Mouse (Mus musculus) CH12.LX (cell line): ENCODE measurements around the gene Pde1b. TPM values are rescaled to one million over a fixed set of nuclear protein-coding genes. Genes with fewer than 3 reads are reported as not detected.

Experiments
- DNase-seq: peaks from one replicate; pipeline ENCODE4 v3.0.0-alpha.2; 2013; ENCODE audit errors: extremely low read depth
- H3K27ac ChIP-seq: 2 replicates; pipeline ENCODE4 v1.5.1; 2012; ENCODE audit warnings: low read depth, mild to moderate bottlenecking, control low read depth, moderate library complexity; ENCODE audit not compliant: insufficient read depth
- H3K27me3 ChIP-seq: replicated peaks from 2 replicates; pipeline ENCODE3; 2012; ENCODE audit warnings: inconsistent platforms
- H3K36me3 ChIP-seq, 2 experiments: replicated peaks in 1 of 2; 2 replicates each; pipeline versions ENCODE3 to v1.6.1; 2012; ENCODE audit warnings: inconsistent platforms in 1 of 2, low read length in 1 of 2, mild to moderate bottlenecking in 1 of 2, mixed read lengths in 1 of 2, moderate library complexity in 1 of 2; ENCODE audit not compliant: control insufficient read depth in 1 of 2, insufficient read depth in 1 of 2
- H3K4me1 ChIP-seq, 2 experiments: 2 replicates each; pipeline ENCODE4 v1.6.1; 2012; ENCODE audit warnings: inconsistent platforms in 1 of 2, moderate library complexity in 1 of 2; ENCODE audit not compliant: insufficient read depth in 2 of 2, control insufficient read depth in 1 of 2
- H3K4me2 ChIP-seq: 2 replicates; pipeline ENCODE4 v1.6.1; 2012; ENCODE audit warnings: low read depth, mild to moderate bottlenecking, control low read depth; ENCODE audit not compliant: poor library complexity, insufficient read depth, severe bottlenecking
- H3K4me3 ChIP-seq, 3 experiments: fragments of 150-350 bp in 1 of 3; sonication (generic) in 1 of 3; replicated peaks in 1 of 3; 2 replicates each; pipeline versions ENCODE3 to v1.5.1; 2011 to 2012; ENCODE audit warnings: low read depth in 2 of 3, low read length in 2 of 3, mild to moderate bottlenecking in 2 of 3, moderate library complexity in 2 of 3, control low read depth in 1 of 3, improper control_type of control experiment in 1 of 3, inconsistent platforms in 1 of 3, mixed read lengths in 1 of 3; ENCODE audit not compliant: poor library complexity in 1 of 3
- H3K79me2 ChIP-seq: replicated peaks from 2 replicates; pipeline ENCODE4 v1.6.1; 2012; ENCODE audit warnings: mild to moderate bottlenecking, moderate library complexity; ENCODE audit not compliant: control insufficient read depth, poor library complexity, insufficient read depth, severe bottlenecking; ENCODE audit errors: extremely low read depth
- H3K9ac ChIP-seq: 2 replicates; pipeline ENCODE4 v1.6.1; 2012; ENCODE audit warnings: low read depth, mild to moderate bottlenecking, control low read depth, moderate library complexity; ENCODE audit not compliant: insufficient read depth
- H3K9me3 ChIP-seq: replicated peaks from 2 replicates; pipeline ENCODE3; 2012; ENCODE audit warnings: low read length, inconsistent platforms, mixed read lengths
- BHLHE40 ChIP-seq: IDR thresholded peaks from 2 replicates; pipeline ENCODE4 v1.6.1; 2011; ENCODE audit warnings: mild to moderate bottlenecking, low read depth, low read length, improper control_type of control experiment
- CHD1 ChIP-seq: IDR thresholded peaks from 2 replicates; pipeline ENCODE4 v1.6.1; 2012; ENCODE audit warnings: low read depth, low read length, improper control_type of control experiment, inconsistent platforms
- CTCF ChIP-seq, 2 experiments: IDR thresholded peaks in 1 of 2; conservative IDR thresholded peaks in 1 of 2; 2 replicates each; pipeline ENCODE4 v1.5.1; 2011 to 2012; ENCODE audit warnings: low read depth in 2 of 2, low read length in 2 of 2, improper control_type of control experiment in 1 of 2, inconsistent platforms in 1 of 2, mild to moderate bottlenecking in 1 of 2, moderate library complexity in 1 of 2
- E2F4 ChIP-seq: IDR thresholded peaks from 2 replicates; pipeline ENCODE4 v1.6.1; 2011; ENCODE audit warnings: low read depth, low read length, improper control_type of control experiment; ENCODE audit not compliant: insufficient replicate concordance
- ELF1 ChIP-seq: IDR thresholded peaks from 2 replicates; pipeline ENCODE4 v1.6.1; 2014; ENCODE audit warnings: low read depth, mild to moderate bottlenecking, inconsistent platforms, low read length, improper control_type of control experiment
- EP300 ChIP-seq: IDR thresholded peaks from 2 replicates; pipeline ENCODE4 v1.6.1; 2011; ENCODE audit warnings: low read length, improper control_type of control experiment
- ETS1 ChIP-seq: conservative IDR thresholded peaks from 2 replicates; pipeline ENCODE4 v1.6.1; 2012; ENCODE audit warnings: low read depth, mild to moderate bottlenecking, inconsistent platforms, low read length, improper control_type of control experiment, moderate library complexity
- GABPA ChIP-seq: IDR thresholded peaks from 2 replicates; pipeline ENCODE4 v1.6.1; 2012; ENCODE audit warnings: low read depth, low read length, improper control_type of control experiment, inconsistent platforms; ENCODE audit not compliant: insufficient replicate concordance
- HCFC1 ChIP-seq: IDR thresholded peaks from 2 replicates; pipeline ENCODE4 v1.6.1; 2012; ENCODE audit warnings: low read depth, mild to moderate bottlenecking, inconsistent platforms, low read length, improper control_type of control experiment
- IRF4 ChIP-seq: IDR thresholded peaks from 2 replicates; pipeline ENCODE4 v1.6.1; 2014; ENCODE audit warnings: low read depth, mild to moderate bottlenecking, inconsistent platforms, low read length, improper control_type of control experiment
- MAX ChIP-seq: IDR thresholded peaks from 2 replicates; pipeline ENCODE4 v1.6.1; 2011; ENCODE audit warnings: low read length, improper control_type of control experiment
- MAZ ChIP-seq: IDR thresholded peaks from 2 replicates; pipeline ENCODE4 v1.6.1; 2012; ENCODE audit warnings: low read depth, mild to moderate bottlenecking, inconsistent platforms, low read length, improper control_type of control experiment, moderate library complexity
- MEF2A ChIP-seq: IDR thresholded peaks from 2 replicates; pipeline ENCODE4 v1.6.1; 2014; ENCODE audit warnings: low read depth, mild to moderate bottlenecking, inconsistent platforms, low read length, improper control_type of control experiment, borderline replicate concordance
- MXI1 ChIP-seq: IDR thresholded peaks from 2 replicates; pipeline ENCODE4 v1.6.1; 2011; ENCODE audit warnings: mild to moderate bottlenecking, low read depth, low read length, improper control_type of control experiment
- MYC ChIP-seq: IDR thresholded peaks from 2 replicates; pipeline ENCODE4 v1.6.1; 2011; ENCODE audit warnings: low read depth, mild to moderate bottlenecking, improper control_type of control experiment, low read length
- NRF1 ChIP-seq: IDR thresholded peaks from 2 replicates; pipeline ENCODE4 v1.6.1; 2014; ENCODE audit warnings: low read depth, mild to moderate bottlenecking, inconsistent platforms, low read length, improper control_type of control experiment, moderate library complexity
- POLR2A ChIP-seq: IDR thresholded peaks from 2 replicates; pipeline ENCODE4 v1.6.1; 2011; ENCODE audit warnings: low read depth, mild to moderate bottlenecking, improper control_type of control experiment, low read length
- POLR2AphosphoS2 ChIP-seq: IDR thresholded peaks from 2 replicates; pipeline ENCODE4 v1.6.1; 2011; ENCODE audit warnings: low read depth, low read length, improper control_type of control experiment
- RAD21 ChIP-seq: IDR thresholded peaks from 2 replicates; pipeline ENCODE4 v1.6.1; 2011; ENCODE audit warnings: low read depth, mild to moderate bottlenecking, low read length, improper control_type of control experiment, moderate library complexity
- RCOR1 ChIP-seq: conservative IDR thresholded peaks from 2 replicates; pipeline ENCODE4 v1.6.1; 2012; ENCODE audit warnings: low read depth, mild to moderate bottlenecking, inconsistent platforms, low read length, improper control_type of control experiment
- SMC3 ChIP-seq: IDR thresholded peaks from 2 replicates; pipeline ENCODE4 v1.6.1; 2011; ENCODE audit warnings: low read depth, low read length, improper control_type of control experiment
- TBP ChIP-seq: conservative IDR thresholded peaks from 2 replicates; pipeline ENCODE4 v1.6.1; 2011; ENCODE audit warnings: low read depth, low read length, improper control_type of control experiment
- TCF12 ChIP-seq: IDR thresholded peaks from 2 replicates; pipeline ENCODE4 v1.6.1; 2014; ENCODE audit warnings: low read depth, mild to moderate bottlenecking, inconsistent platforms, low read length, improper control_type of control experiment
- ZC3H11A ChIP-seq: IDR thresholded peaks from 2 replicates; pipeline ENCODE4 v1.6.1; 2012; ENCODE audit warnings: low read depth, mild to moderate bottlenecking, inconsistent platforms, low read length, improper control_type of control experiment
- ZNF384 ChIP-seq: IDR thresholded peaks from 2 replicates; pipeline ENCODE4 v1.6.1; 2012; ENCODE audit warnings: low read depth, low read length, improper control_type of control experiment, inconsistent platforms
- dilution Hi-C: fragments of 300-500 bp; cut with MboI; formaldehyde crosslinking; loops from 2 replicates; pipeline ENCODE4 v1.14.3; 2020; ENCODE audit warnings: low sequenced_read_pairs; ENCODE audit not compliant: extremely low pct_unique_long_range_greater_than_20kb, extremely low pct_ligation_motif_present
- in situ Hi-C: fragments of 300-500 bp; cut with MboI; formaldehyde crosslinking; loops from 3 replicates; pipeline ENCODE4 v1.14.3; 2019; ENCODE audit warnings: low sequenced_read_pairs, low pct_ligation_motif_present, low pct_unique_long_range_greater_than_20kb, mixed read lengths
- polyA plus RNA-seq: library from polyadenylated mRNA; unstranded; fragments of >175 nt; gene quantifications from 2 replicates; pipeline ENCODE4 v1.2.1, GENCODE M21; 2012; ENCODE audit warnings: low read depth; ENCODE audit not compliant: insufficient read length
- total RNA-seq, 2 experiments: library from RNA; depleted of rRNA; stranded (reverse); fragments of 300-350 nt in 1 of 2; fragments of >200 nt in 1 of 2; gene quantifications; 2 replicates each; pipeline ENCODE4 v1.2.3; 2012 to 2014

Pde1b gene
- total and polyA plus RNA-seq, 3 experiments: 14.2 to 36.7 (median 15.0) TPM

GRCm38 (mm10) chr15:103547983-103548382 lies 45.1 kb downstream of the Pde1b start:
- no peaks in the 10 kb centered on the region for H3K79me2 ChIP-seq
- dilution Hi-C loops: no loop called here
- DNase-seq: no peak

DNA sequence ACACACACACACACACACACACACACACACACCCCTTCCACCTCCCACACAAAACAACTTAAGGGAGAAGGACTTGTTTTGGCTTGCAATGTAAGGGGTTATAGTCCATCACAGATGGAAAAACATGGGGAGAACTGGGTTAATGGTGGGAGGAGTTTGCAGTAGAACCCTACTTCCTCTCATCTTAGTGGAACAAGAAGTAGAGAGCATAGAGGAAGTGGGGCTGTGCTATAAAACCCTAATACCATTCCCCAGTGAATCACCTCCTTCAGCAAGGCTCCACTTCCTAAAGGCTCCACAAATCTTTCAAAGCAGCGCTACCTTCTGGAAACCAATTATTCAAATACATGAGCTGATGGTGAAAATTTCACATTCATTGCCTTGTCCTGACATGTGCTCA lies 46.6 kb downstream of the Pde1b start:
- Histone ChIP-seq H3K9ac (no peak overlapping the region), H3K36me3 (no peaks in the 10 kb centered on the region), H3K79me2 (no peaks in the 10 kb centered on the region), H3K27ac (no peak overlapping the region), H3K4me1 (peaks cover 0 to 22% of the 10 kb centered on the region in 2 experiments; a peak in 2 of 4 replicates), H3K9me3 (no peaks in the 10 kb centered on the region), H3K4me2 (no peak overlapping the region), H3K27me3 (no peaks in the 10 kb centered on the region), H3K4me3 (no peak overlapping the region)
- dilution Hi-C loops (no loop called here), in situ Hi-C loops (no loop called here)
- TF ChIP-seq RCOR1: no peak
- no peak for TF ChIP-seq MAZ
- TF ChIP-seq ELF1: no peak
- TF ChIP-seq SMC3: no peak
- no peak for TF ChIP-seq BHLHE40
- no peak for TF ChIP-seq ETS1
- no peak for TF ChIP-seq GABPA
- no peak for TF ChIP-seq ZNF384
- TF ChIP-seq MEF2A: no peak
- no peak for TF ChIP-seq ZC3H11A
- DNase-seq: peak; percentile 27

More at GRCm38 (mm10) chr15:103547983-103548382, 45.1 kb downstream of the Pde1b start:
- Histone ChIP-seq H3K9me3 (no peaks in the 10 kb centered on the region), H3K4me2 (no peak overlapping the region), H3K27me3 (no peaks in the 10 kb centered on the region), H3K27ac (no peak overlapping the region), H3K9ac (no peak overlapping the region), H3K4me3 (no peak overlapping the region), H3K36me3 (no peaks in the 10 kb centered on the region), H3K4me1 (peaks cover 0 to 22% of the 10 kb centered on the region in 2 experiments; a peak in 2 of 4 replicates)
- in situ Hi-C loops: no loop called here
- TF ChIP-seq SMC3 (peak; percentile 16; the same call in 1 of the 2 replicates), CTCF (conservative IDR thresholded peaks at IDR 0.05 in 1 of 2, IDR thresholded peaks at IDR 0.05 in 1 of 2; ENCODE audit: low read depth in 2 of 2, low read length in 2 of 2) (peak in 1 of 2 experiments; percentile 55; a peak in 3 of 4 replicates), EP300 (no peak), RAD21 (peak; percentile 18)

- no peak overlapping the region for H3K9ac ChIP-seq
- TF ChIP-seq NRF1 (no peak), MAX (no peak), HCFC1 (no peak), RCOR1 (no peak), MXI1 (no peak), ETS1 (no peak), EP300 (no peak), TBP (no peak), TCF12 (no peak), POLR2A (no peak), ZNF384 (no peak), E2F4 (no peak), IRF4 (no peak), CHD1 (no peak), ZC3H11A (no peak), POLR2AphosphoS2 (no peak), ELF1 (no peak), MEF2A (no peak), MYC (no peak)
- H3K4me2 ChIP-seq: no peak overlapping the region
- no peaks in the 10 kb centered on the region for H3K27me3 ChIP-seq
- H3K27ac ChIP-seq: no peak overlapping the region
- H3K36me3 ChIP-seq: no peaks in the 10 kb centered on the region
- peaks cover 0 to 22% of the 10 kb centered on the region in 2 experiments; a peak in 2 of 4 replicates for H3K4me1 ChIP-seq
- H3K79me2 ChIP-seq: no peaks in the 10 kb centered on the region
- in situ Hi-C loops (no loop called here), dilution Hi-C loops (no loop called here)
- no peaks in the 10 kb centered on the region for H3K9me3 ChIP-seq
- H3K4me3 ChIP-seq: no peak overlapping the region
- no peak for DNase-seq
Measured at GRCm38 (mm10) chr15:103551053-103551452, 48.2 kb downstream of the Pde1b start.
